Mouse (Mus musculus): ENCODE results near the gene Gm6583.
A peak's percentile ranks its signal among the peaks of the same experiment; 100 is the strongest.

Gm6583 gene

DNA sequence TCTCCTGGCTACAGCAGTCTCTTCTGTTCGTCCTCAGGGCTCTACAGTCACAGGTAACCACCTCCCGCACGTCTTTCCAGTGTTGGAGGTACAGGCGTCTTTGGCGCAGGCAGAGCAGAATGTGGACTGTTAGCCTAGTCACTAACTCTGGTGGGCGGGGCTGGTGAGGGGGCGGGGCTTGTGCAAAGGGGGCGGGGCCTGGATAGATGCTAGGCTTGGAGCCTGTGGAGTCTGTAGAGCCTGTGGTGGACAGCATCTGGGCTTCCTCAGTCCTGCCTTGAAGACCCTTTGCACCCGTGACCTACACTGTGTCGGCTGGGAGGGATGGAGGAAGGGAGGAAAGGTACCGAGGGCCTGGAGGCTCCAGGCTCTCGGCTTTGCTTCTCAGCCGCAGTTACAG is at the start of gene Gm6583:
Gm6583 (minus strand) TSS at position 124 of the 400 bp plus-strand sequence.
- no peak for DNase-seq (ENCODE audit: low spot score)

- no peak for DNase-seq (ENCODE audit: low spot score)
Observed at GRCm38 (mm10) chr5:112402437-112402836, 46.6 kb upstream of the Gm6583 start.

GRCm38 (mm10) chr5:112399284-112399683 is 43.5 kb upstream of the Gm6583 start:
- no peak for DNase-seq (ENCODE audit: low spot score)

- no peak for DNase-seq (ENCODE audit: low spot score)
Observed at GRCm38 (mm10) chr5:112396066-112396465, 40.2 kb upstream of the Gm6583 start.

DNA sequence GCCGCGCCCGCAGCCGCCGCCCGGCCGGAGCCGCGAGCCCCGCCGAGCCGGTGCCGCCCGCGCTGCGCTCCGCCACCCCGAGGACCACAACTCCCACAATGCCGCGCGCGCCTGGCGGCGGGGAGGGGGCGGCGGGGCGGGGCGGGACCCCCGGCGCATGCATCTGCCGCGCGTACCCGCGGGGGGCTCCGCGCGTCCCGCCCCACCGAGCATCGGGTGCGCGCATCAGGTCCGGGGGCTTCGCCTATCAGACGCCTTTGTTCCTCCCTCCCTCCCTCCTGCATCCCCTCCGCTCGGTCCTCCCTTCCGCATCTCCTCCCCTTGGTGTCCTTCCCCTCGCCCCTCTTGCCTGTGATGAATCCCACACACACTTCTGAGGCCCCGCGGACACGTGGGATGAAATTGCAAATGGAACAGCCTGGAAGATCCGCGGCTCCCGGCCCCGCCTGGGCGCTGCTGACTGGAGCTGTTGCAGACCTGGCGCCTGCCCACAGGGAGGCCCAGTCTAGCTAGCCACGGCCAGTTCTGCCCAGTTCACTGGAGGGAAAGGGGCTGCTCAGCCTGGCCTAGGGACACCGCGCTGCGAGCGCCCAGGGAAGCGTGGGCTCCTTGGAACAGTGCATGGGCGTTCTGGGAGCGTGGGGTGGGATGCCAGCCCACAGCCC is 39.1 kb upstream of the Gm6583 start, which contains the start of gene Asphd2:
Asphd2 (minus strand) TSS at position 88 of the 665 bp plus-strand sequence.
- peak; percentile 41 for DNase-seq (ENCODE audit: low spot score)

DNA sequence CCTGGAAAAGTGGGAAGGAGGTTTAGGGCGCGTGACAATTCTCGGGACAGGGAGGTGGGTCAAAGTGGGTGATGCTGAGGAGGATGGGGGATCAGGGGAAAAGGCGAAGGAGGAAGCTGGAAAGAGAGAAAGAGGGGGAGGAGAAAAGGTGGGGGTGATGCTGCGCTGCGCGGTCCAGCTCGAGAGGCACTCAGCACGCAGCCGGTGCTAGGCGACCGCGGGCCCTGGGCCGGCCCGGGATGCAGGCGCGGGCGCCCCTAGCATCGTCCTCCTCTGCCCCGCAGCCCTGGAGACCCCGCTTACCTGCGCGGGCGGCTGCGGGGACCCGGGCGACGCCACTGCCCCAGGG is 38.6 kb upstream of the Gm6583 start:
- DNase-seq (ENCODE audit: low spot score), result no peak

DNA sequence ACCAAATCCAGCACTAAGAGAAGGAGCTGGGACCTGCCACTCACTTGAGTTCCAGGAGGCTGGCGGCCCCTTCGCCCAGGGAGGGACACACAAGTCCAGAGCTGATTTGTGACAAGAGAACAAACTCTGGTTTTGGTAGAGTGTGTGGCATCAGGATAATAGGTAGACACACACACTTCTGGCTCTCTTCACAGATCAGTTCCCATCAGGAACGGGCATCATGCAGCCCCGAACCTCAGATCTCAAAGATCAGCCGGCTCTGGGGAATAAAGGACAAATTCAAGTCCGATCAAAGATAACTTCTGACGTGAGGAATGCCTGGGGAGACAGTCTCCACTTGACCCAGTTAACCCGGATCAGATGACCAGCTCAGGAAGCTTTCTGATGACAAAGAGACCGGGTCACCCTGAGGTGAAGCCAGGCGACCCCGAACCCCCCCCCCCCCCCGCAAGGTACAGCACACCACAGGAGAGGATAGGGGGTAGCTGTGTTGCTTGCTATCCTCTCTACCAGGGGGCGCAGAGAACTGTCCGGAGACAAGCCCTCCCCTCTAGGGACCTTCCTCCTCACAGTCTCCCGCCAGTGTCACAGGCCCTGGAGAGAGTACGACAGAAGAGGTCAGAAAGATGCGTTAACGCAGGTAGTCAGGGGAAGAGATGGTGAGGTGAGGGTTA is 38.0 kb upstream of the Gm6583 start:
- no peak for DNase-seq (ENCODE audit: low spot score)

DNA sequence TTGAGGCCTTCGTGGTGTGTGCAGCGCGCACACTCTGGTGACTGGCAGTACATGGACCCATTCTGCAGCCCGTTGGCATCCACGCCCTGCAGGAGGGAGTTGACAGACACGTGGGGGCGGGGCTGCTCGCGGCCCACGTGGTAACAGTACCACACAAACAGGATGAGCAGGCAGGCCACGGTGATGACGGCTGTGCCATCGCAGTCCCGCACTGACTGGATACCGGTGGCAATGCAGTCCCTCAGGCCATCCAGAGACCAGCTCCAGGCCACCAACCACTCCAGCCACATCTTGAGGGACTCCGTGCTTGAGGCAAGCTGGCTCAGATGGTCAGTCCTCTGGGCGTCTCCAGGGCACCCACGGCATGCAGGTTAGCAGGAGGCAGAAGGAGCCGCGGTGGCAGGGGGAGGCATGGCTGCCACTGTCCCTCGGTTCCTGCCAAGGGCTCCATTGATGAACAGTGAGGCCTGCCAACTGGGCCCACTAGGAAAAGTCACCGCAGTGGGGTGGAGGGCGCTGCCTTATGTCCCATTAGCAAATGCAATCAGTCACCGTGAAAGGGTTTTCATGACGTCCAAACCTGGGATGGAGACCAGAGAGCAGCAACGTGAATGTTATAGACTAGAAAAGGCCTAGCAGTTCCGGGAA is 36.0 kb upstream of the Gm6583 start:
- DNase-seq (ENCODE audit: low spot score), result no peak

GRCm38 (mm10) chr5:112391002-112391401 is 35.2 kb upstream of the Gm6583 start:
- no peak for DNase-seq (ENCODE audit: low spot score)

DNA sequence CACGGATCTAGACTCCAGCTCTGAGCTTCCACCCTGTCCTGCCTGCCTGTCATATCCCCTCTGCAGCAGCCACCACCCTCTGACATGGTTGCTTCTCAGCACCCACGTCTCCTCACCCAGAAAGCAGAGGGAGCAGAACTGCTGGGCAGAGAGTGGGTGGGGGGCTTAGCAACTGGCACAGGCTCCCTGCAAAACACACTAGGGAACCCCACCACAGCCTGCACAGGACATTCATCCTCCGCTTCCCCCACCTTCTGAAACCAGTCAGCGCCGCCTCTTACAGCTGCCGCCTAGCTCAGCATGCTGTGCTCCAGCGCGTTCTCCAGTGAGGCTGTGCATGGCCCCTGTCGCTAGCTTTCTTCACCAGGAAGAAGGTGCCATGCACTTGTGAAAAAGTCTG is 33.5 kb upstream of the Gm6583 start:
- no peak for DNase-seq (ENCODE audit: low spot score)

DNA sequence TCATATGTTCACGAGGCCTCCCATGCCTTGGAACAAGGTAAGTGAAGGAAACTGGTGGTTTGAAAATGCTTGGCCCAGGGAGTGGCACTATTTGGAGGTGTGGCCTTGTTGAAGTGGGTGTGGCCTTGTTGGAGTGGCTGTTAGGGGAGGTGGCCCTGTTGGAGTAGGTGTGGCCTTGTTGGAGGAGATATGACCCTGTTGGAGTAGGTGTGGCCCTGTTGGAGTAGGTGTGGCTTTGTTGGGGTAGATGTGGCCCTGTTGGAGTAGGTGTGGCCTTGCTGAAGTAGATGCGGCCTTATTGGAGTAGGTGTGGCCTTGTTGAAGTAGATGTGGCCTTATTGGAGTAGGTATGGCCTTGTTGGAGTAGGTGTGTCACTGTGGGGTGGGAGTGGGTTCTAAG is 30.1 kb upstream of the Gm6583 start:
- no peak for DNase-seq (ENCODE audit: low spot score)

- DNase-seq (ENCODE audit: low spot score), result no peak
Observed at GRCm38 (mm10) chr5:112384805-112385472, 29.1 kb upstream of the Gm6583 start.

GRCm38 (mm10) chr5:112382641-112383330 is 27.0 kb upstream of the Gm6583 start:
- DNase-seq (ENCODE audit: low spot score), result no peak

GRCm38 (mm10) chr5:112382042-112382441 is 26.2 kb upstream of the Gm6583 start:
- DNase-seq (ENCODE audit: low spot score), result no peak

DNA sequence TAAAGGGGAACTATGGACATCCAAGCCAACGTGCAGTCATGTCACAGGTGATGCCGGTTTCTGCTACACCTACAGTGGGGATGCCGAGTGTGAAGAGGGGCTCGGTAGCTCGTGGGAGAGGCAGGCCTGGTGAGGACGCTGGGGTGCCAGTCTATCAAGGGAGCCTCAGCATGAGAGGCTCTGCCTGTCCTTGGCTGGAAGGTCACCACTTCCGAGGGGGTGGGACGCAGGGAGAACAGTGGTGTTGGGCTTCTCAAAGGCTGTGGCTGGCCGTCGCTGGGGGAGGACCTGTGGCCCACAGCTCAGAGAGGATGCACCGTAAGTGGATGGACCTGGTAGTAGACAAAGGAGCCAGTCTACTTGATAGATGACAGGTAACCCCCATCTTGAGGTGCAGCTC is 25.3 kb upstream of the Gm6583 start:
- DNase-seq (ENCODE audit: low spot score), result peak; percentile 33

DNA sequence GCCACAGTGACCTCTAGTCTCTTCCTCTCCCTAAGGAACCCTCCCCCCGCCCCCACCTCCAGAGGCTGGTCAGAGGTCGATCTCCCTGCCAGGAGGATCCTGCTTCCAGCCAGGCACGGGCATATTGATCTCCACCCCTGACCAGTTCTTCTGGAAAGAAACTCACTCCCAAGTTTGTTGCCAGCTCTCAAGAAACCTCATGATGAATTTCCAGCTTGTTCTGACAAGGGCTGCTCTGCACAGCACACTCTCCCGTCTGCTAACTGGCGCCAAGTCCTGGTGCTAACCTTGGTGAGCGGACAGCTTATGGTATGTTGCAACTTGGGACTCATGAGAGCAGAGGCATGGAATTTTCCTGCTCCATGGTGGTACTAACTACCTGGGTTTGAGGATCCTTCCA is 22.9 kb upstream of the Gm6583 start:
- no peak for DNase-seq (ENCODE audit: low spot score)

GRCm38 (mm10) chr5:112377380-112377779 is 21.5 kb upstream of the Gm6583 start:
- no peak for DNase-seq (ENCODE audit: low spot score)

DNA sequence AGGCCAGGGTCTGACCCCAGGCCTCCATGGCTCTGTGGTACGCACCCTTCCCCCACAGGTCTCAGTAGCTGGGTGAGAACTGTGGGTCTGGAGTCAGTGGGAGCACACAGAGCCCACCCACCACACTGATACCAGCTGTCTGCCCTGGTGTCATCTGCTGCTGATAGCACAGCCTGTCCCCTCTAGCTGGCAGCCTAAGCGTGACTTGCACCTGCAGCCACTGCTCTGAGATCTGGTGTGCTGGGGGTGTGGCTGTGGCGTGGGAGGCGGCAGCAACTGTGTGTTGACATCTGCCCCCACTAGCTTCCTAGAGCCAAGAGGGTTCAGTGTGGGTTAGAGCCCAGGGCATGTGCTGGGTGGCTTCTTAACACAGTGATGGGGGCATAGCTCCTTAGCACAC is 20.3 kb upstream of the Gm6583 start:
- no peak for DNase-seq (ENCODE audit: low spot score)

DNA sequence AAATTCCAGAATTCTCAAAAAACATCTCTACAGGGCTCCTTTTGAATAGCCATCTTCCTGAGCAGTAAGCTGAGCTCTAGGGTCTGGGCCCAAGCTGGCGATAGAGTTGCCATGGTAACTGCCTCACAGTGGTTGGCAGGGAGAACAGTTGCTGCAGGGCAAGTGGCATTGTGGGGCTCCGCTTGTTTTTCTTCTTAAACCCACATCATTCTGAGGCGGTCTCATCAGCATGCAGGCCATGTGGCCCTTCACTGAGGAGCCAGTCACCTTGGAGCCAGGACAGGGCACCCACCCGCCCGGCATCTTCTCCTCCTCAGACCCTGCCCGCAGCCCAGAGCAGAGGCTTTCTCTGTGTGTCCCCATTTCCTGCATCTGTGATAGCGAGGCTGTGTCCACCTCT is 16.1 kb upstream of the Gm6583 start:
- no peak for DNase-seq (ENCODE audit: low spot score)

DNA sequence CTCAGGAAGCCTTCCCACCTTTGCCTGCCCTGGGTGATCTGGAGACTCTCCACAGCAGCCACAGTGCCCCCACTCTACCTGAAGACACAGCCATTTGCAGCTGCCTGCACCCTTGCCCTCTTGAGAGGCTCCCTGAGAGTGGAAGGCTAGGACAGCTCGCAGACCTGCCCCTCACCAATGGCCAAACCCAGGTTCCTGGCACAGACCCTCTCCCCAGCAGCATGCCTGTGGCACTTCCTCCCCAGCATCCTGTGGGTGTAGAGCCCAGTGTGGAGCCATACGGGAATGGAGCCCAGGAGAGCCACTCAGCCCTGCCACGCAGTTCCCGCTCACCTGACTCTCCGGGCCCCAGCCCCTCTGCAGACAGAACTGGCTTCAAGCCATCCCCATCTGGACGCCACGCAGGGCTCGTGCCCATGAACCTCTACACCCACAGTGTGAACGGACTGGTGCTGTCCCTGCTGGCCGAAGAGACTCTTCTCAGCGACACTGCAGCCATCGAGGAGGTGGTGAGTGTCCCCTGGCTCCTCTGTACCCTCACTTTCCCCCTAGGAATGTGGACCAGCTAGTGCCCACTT is 14.5 kb upstream of the Gm6583 start:
- DNase-seq (ENCODE audit: low spot score), result no peak

DNA sequence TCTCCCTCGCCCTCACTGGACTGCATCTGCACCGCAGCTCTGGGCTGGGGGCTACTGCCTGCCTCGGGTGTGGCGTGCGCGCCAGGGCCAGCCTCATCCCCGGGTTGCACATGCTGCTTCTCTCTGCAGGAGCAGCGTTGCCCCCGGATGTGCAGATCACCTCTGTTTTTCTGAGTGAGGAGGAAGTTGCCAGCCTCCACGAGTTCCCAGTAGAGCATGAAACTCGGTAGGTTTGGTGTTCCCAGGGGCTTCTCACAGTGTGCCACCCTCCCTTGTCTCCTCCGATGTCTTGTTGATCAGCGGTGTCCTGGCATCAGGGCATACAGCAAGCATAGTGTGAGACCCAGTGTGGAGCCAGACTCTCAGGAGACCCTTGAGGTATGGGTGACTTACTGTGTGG is 13.5 kb upstream of the Gm6583 start:
- no peak for DNase-seq (ENCODE audit: low spot score)

DNA sequence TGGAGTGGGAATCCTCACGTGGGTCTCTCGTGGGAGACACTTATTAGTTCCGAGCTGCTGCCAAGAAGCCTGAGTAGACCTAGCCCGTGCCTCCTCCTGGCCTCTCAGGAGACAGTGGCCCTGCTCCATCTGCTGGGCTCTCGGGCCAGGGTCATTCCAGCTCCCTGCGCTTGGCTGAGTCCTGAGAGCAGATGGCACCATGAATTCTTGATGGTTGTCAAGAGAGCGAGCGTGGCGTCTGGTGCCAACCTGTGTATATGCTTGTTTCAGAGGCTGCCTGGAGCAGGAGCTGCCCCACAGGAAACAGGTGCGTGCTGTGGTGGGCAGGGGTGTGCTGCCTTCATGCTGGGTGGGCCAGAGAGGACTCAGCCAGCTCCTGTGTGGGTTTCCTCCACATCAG is 12.8 kb upstream of the Gm6583 start:
- DNase-seq (ENCODE audit: low spot score), result no peak
